Mouse (Mus musculus): ENCODE data around the gene Slco3a1. TPM values are rescaled to one million over a fixed set of nuclear protein-coding genes. Genes with fewer than 3 reads are reported as not detected.

The Slco3a1 gene
- total RNA-seq, 2 experiments from 2014 or later = 3.3 to 4.4 TPM

GRCm38 (mm10) chr7:74240459-74241172, 314.0 kb downstream of the Slco3a1 start:
- no peak for ATAC-seq (replicated peaks; ENCODE audit: low FRiP score, poor library complexity, severe bottlenecking)
